Mouse (Mus musculus) CH12.LX (cell line): ENCODE measurements at regions not wholly inside any gene's neighbourhood (a gene's known extent, or its start where the extent isn't known, plus 50 kb on each side); places are given as distances from the start of the nearest gene placed in this dataset.

ENCODE experiments used
- DNase-seq: peaks from one replicate; pipeline ENCODE4 v3.0.0-alpha.2; 2013; ENCODE audit errors: extremely low read depth
- H3K27ac ChIP-seq: 2 replicates; pipeline ENCODE4 v1.5.1; 2012; ENCODE audit warnings: low read depth, mild to moderate bottlenecking, control low read depth, moderate library complexity; ENCODE audit not compliant: insufficient read depth
- H3K27me3 ChIP-seq: replicated peaks from 2 replicates; pipeline ENCODE3; 2012; ENCODE audit warnings: inconsistent platforms
- H3K36me3 ChIP-seq, 2 experiments: replicated peaks in 1 of 2; 2 replicates each; pipeline versions ENCODE3 to v1.6.1; 2012; ENCODE audit warnings: inconsistent platforms in 1 of 2, low read length in 1 of 2, mild to moderate bottlenecking in 1 of 2, mixed read lengths in 1 of 2, moderate library complexity in 1 of 2; ENCODE audit not compliant: control insufficient read depth in 1 of 2, insufficient read depth in 1 of 2
- H3K4me1 ChIP-seq, 2 experiments: 2 replicates each; pipeline ENCODE4 v1.6.1; 2012; ENCODE audit warnings: inconsistent platforms in 1 of 2, moderate library complexity in 1 of 2; ENCODE audit not compliant: insufficient read depth in 2 of 2, control insufficient read depth in 1 of 2
- H3K4me2 ChIP-seq: 2 replicates; pipeline ENCODE4 v1.6.1; 2012; ENCODE audit warnings: low read depth, mild to moderate bottlenecking, control low read depth; ENCODE audit not compliant: poor library complexity, insufficient read depth, severe bottlenecking
- H3K4me3 ChIP-seq, 3 experiments: fragments of 150-350 bp in 1 of 3; sonication (generic) in 1 of 3; replicated peaks in 1 of 3; 2 replicates each; pipeline versions ENCODE3 to v1.5.1; 2011 to 2012; ENCODE audit warnings: low read depth in 2 of 3, low read length in 2 of 3, mild to moderate bottlenecking in 2 of 3, moderate library complexity in 2 of 3, control low read depth in 1 of 3, improper control_type of control experiment in 1 of 3, inconsistent platforms in 1 of 3, mixed read lengths in 1 of 3; ENCODE audit not compliant: poor library complexity in 1 of 3
- H3K79me2 ChIP-seq: replicated peaks from 2 replicates; pipeline ENCODE4 v1.6.1; 2012; ENCODE audit warnings: mild to moderate bottlenecking, moderate library complexity; ENCODE audit not compliant: control insufficient read depth, poor library complexity, insufficient read depth, severe bottlenecking; ENCODE audit errors: extremely low read depth
- H3K9ac ChIP-seq: 2 replicates; pipeline ENCODE4 v1.6.1; 2012; ENCODE audit warnings: low read depth, mild to moderate bottlenecking, control low read depth, moderate library complexity; ENCODE audit not compliant: insufficient read depth
- H3K9me3 ChIP-seq: replicated peaks from 2 replicates; pipeline ENCODE3; 2012; ENCODE audit warnings: low read length, inconsistent platforms, mixed read lengths
- CTCF ChIP-seq, 2 experiments: IDR thresholded peaks in 1 of 2; conservative IDR thresholded peaks in 1 of 2; 2 replicates each; pipeline ENCODE4 v1.5.1; 2011 to 2012; ENCODE audit warnings: low read depth in 2 of 2, low read length in 2 of 2, improper control_type of control experiment in 1 of 2, inconsistent platforms in 1 of 2, mild to moderate bottlenecking in 1 of 2, moderate library complexity in 1 of 2
- EP300 ChIP-seq: IDR thresholded peaks from 2 replicates; pipeline ENCODE4 v1.6.1; 2011; ENCODE audit warnings: low read length, improper control_type of control experiment
- GABPA ChIP-seq: IDR thresholded peaks from 2 replicates; pipeline ENCODE4 v1.6.1; 2012; ENCODE audit warnings: low read depth, low read length, improper control_type of control experiment, inconsistent platforms; ENCODE audit not compliant: insufficient replicate concordance
- IRF4 ChIP-seq: IDR thresholded peaks from 2 replicates; pipeline ENCODE4 v1.6.1; 2014; ENCODE audit warnings: low read depth, mild to moderate bottlenecking, inconsistent platforms, low read length, improper control_type of control experiment
- JUND ChIP-seq: conservative IDR thresholded peaks from 2 replicates; pipeline ENCODE4 v1.6.1; 2011; ENCODE audit warnings: low read depth, low read length, improper control_type of control experiment
- KAT2A ChIP-seq: IDR thresholded peaks from 2 replicates; pipeline ENCODE4 v1.6.1; 2012; ENCODE audit warnings: low read length, improper control_type of control experiment, inconsistent platforms; ENCODE audit not compliant: insufficient replicate concordance
- MAFK ChIP-seq: IDR thresholded peaks from 2 replicates; pipeline ENCODE4 v1.6.1; 2011; ENCODE audit warnings: low read length, improper control_type of control experiment; ENCODE audit not compliant: insufficient replicate concordance
- MAX ChIP-seq: IDR thresholded peaks from 2 replicates; pipeline ENCODE4 v1.6.1; 2011; ENCODE audit warnings: low read length, improper control_type of control experiment
- MXI1 ChIP-seq: IDR thresholded peaks from 2 replicates; pipeline ENCODE4 v1.6.1; 2011; ENCODE audit warnings: mild to moderate bottlenecking, low read depth, low read length, improper control_type of control experiment
- PAX5 ChIP-seq: IDR thresholded peaks from 2 replicates; pipeline ENCODE4 v1.6.1; 2012; ENCODE audit warnings: low read length, inconsistent platforms, mixed read lengths
- SMC3 ChIP-seq: IDR thresholded peaks from 2 replicates; pipeline ENCODE4 v1.6.1; 2011; ENCODE audit warnings: low read depth, low read length, improper control_type of control experiment
- TBP ChIP-seq: conservative IDR thresholded peaks from 2 replicates; pipeline ENCODE4 v1.6.1; 2011; ENCODE audit warnings: low read depth, low read length, improper control_type of control experiment
- USF1 ChIP-seq: IDR thresholded peaks from 2 replicates; pipeline ENCODE4 v1.6.1; 2014; ENCODE audit warnings: low read depth, mild to moderate bottlenecking, inconsistent platforms, low read length, improper control_type of control experiment
- ZC3H11A ChIP-seq: IDR thresholded peaks from 2 replicates; pipeline ENCODE4 v1.6.1; 2012; ENCODE audit warnings: low read depth, mild to moderate bottlenecking, inconsistent platforms, low read length, improper control_type of control experiment
- dilution Hi-C: fragments of 300-500 bp; cut with MboI; formaldehyde crosslinking; loops from 2 replicates; pipeline ENCODE4 v1.14.3; 2020; ENCODE audit warnings: low sequenced_read_pairs; ENCODE audit not compliant: extremely low pct_unique_long_range_greater_than_20kb, extremely low pct_ligation_motif_present
- in situ Hi-C: fragments of 300-500 bp; cut with MboI; formaldehyde crosslinking; loops from 3 replicates; pipeline ENCODE4 v1.14.3; 2019; ENCODE audit warnings: low sequenced_read_pairs, low pct_ligation_motif_present, low pct_unique_long_range_greater_than_20kb, mixed read lengths

DNA sequence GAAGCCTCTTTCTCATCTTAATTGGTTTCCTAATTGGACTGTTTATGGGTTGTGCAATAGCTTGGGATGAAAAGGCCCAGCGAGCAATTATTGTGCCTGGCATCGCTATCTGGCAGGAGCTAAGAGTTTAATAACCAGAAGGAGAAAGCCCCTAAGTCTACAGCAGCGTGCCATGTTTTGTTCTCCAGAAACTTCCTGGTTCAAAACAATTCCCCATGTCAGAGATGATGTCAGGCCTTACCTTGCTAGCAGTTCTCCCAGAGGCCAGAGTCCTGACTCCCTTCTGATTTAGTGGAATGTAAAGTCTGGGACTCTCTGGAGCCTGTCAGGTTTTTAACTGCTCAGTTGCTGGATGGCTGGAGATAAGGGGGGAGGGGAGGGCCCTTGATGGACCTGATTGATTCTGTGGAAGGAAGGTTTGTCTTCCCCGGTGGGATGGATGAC, 190.1 kb upstream of the Irx5 start:
- dilution Hi-C loops = no loop called here
- Histone ChIP-seq H3K36me3 (no peaks in the 10 kb centered on the region), H3K4me1 (no peaks in the 10 kb centered on the region), H3K4me3 (no peak overlapping the region), H3K4me2 (no peak overlapping the region), H3K9ac (no peak overlapping the region), H3K79me2 (no peaks in the 10 kb centered on the region), H3K27ac (no peak overlapping the region), H3K9me3 (peaks cover 85% of the 10 kb centered on the region), H3K27me3 (no peaks in the 10 kb centered on the region)
- TF ChIP-seq IRF4 = no peak
- no peak for DNase-seq
- in situ Hi-C loops = no loop called here

DNA sequence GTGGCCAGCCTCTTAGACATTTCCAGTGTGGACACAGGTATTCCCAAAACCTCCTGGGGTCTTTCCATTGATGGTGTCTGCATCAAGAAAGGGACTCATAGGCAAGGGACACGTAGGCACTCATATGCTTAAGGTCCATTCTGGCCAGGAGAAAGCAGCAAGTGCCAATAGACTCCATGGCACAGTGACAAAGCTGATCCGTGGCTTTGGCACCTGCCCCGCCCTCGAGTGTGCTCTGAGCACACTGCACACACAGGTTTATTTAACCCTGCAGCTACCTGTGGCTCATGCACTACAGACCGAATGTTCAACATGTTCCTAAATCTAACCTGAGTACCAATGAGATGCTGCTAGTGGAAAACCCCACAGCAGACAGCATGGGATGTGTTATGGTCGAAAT, 192.1 kb upstream of the Irx5 start:
- Histone ChIP-seq H3K9ac (no peak overlapping the region), H3K4me1 (no peaks in the 10 kb centered on the region), H3K79me2 (no peaks in the 10 kb centered on the region), H3K4me2 (no peak overlapping the region), H3K27me3 (no peaks in the 10 kb centered on the region), H3K27ac (no peak overlapping the region), H3K9me3 (peaks cover 75% of the 10 kb centered on the region), H3K4me3 (no peak overlapping the region), H3K36me3 (no peaks in the 10 kb centered on the region)
- TF ChIP-seq PAX5 = no peak
- no peak for TF ChIP-seq SMC3
- TF ChIP-seq GABPA = no peak
- no peak for TF ChIP-seq USF1
- DNase-seq = no peak
- dilution Hi-C loops = no loop called here
- in situ Hi-C loops = no loop called here

DNA sequence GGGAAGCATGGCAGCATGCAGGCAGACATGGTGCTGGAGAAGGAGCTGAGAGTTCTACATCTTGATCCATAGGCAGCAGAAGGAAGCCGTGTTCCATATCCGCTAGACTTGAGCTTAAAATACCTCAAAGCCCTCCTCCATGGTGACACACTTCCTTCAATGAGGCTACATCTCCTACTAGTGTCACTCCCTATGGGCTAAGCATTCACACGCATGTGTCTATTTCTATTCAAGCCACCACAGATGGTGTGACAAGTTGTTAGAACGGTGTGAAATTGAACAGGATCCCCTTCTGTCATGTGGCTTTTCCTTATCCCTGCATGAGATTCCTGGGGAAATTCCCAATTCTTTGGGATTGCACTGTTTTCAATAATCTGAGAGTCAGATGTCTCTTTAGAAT, 192.9 kb upstream of the Irx5 start:
- no peak for DNase-seq
- Histone ChIP-seq H3K27ac (no peak overlapping the region), H3K36me3 (no peaks in the 10 kb centered on the region)
- TF ChIP-seq SMC3 (no peak), TBP (no peak), EP300 (no peak), KAT2A (no peak), JUND (no peak), ZC3H11A (no peak), MXI1 (no peak), CTCF (conservative IDR thresholded peaks at IDR 0.05 in 1 of 2, IDR thresholded peaks at IDR 0.05 in 1 of 2; ENCODE audit: low read depth in 2 of 2, low read length in 2 of 2) (no peak), MAX (no peak), USF1 (no peak), MAFK (no peak), PAX5 (no peak)
- TF ChIP-seq, all 38 proteins: peak for 0
- peaks cover 77% of the 10 kb centered on the region for H3K9me3 ChIP-seq
- H3K9ac ChIP-seq = no peak overlapping the region
- H3K4me2 ChIP-seq = no peak overlapping the region
- no peaks in the 10 kb centered on the region for H3K79me2 ChIP-seq
- no peak overlapping the region for H3K4me3 ChIP-seq
- H3K27me3 ChIP-seq = no peaks in the 10 kb centered on the region
- H3K4me1 ChIP-seq = no peaks in the 10 kb centered on the region
- dilution Hi-C loops (no loop called here), in situ Hi-C loops (no loop called here)
